Mouse (Mus musculus) retina, adult 2 months (tissue): ENCODE measurements around the gene Cldn3.
"Not testable (repeated sequence)": the region's sequence is repeated elsewhere in the genome, so short reads cannot be mapped to it uniquely, and the experiment has no call there.

Source experiments
- DNase-seq: peaks from one replicate; pipeline ENCODE4 v3.0.0-alpha.2; 2012; ENCODE audit warnings: low read depth, low spot score

Gene Cldn3

GRCm38 (mm10) chr5:134985633-134986297 is at the start of gene Cldn3:
Gene Cldn3, plus strand, starts transcription at chr5:134986214.
- DNase-seq: no peak

DNA sequence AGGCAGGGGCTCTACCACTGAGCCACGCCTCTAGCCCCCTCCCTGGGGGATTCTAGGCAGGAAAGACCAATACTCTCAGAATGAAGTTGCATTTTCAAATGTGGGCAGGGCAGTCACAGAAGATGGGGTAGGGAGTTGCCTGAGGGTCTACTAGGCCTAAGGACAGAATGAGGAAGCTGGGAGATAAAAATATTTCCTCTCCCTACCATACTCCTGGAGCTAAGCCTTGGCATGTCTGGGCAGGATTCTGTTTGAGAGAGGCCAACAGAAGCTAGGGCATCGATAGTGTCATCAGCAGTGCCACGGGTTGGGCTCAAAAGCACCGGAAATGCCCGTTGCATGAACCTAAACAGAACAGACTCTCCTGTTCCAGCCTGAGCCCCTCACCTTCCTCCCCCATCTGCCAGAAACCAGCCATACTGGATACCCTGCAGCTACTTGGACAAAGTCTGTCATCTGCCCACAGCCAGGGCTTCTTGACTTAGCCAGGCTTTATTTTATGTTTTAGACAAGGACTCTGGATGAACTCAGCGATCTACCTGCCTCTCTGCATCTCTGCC is 49.3 kb upstream of the Cldn3 start:
- DNase-seq: no peak

- no peak for DNase-seq
Measured at GRCm38 (mm10) chr5:134939069-134939468, 46.9 kb upstream of the Cldn3 start.

- DNase-seq: not testable (repeated sequence)
Measured at GRCm38 (mm10) chr5:134939554-134939953, 46.5 kb upstream of the Cldn3 start.

GRCm38 (mm10) chr5:134941472-134942209 is 44.4 kb upstream of the Cldn3 start:
- DNase-seq: no peak

DNA sequence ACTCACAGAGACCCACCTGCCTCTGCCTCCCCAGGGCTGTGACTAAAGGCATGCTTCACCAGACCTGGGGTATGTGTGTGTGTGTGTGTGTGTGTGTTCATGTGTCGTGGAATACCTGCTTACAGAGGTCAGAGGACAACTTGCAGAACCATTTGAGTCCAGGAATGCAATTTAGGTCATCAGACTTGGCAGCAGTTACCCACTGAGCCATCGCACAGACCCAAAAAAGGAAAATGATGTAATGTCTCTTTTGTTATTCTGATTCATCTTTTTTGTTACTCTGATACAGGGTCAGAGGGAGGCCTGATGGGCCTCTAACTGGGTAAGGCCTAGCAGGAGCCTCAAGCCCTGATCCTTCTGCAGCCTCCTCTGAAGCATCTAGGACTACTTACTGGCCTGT is 43.3 kb upstream of the Cldn3 start:
- DNase-seq: no peak

- DNase-seq: no peak
Measured at GRCm38 (mm10) chr5:134944179-134944578, 41.8 kb upstream of the Cldn3 start.

DNA sequence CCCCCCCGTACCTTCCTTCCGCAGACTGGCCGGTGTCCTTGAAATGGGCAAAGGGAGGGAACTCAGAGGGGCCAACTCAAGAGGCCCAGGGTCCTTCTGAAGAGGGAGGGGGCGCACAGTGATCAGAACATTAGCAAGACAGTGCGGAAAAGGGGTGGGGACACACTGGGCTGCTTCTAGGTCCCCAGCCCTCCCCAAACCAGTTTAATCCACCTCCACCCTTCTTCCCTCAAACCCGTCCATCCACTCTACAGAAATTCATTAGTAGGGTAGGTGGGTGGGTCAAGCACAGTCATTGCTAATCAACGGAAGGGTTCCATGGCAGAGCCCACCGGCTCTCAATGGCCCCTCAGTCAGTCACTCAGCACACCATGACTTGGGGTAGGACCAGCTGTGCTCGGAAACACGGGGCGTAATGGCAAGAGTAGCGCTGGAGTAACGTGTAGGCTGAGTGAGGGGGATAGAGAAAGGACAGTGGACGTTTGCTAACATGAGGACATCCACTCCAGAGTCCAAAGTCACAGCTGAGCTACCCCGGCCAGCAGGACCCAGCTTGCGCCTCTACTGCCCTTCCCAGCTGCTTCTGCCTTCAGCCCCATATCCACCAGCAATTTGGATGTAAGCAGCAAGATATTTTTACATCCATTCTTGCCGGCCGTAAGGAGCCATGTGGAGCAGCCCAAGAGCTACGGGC is 40.6 kb upstream of the Cldn3 start:
- no peak for DNase-seq

DNA sequence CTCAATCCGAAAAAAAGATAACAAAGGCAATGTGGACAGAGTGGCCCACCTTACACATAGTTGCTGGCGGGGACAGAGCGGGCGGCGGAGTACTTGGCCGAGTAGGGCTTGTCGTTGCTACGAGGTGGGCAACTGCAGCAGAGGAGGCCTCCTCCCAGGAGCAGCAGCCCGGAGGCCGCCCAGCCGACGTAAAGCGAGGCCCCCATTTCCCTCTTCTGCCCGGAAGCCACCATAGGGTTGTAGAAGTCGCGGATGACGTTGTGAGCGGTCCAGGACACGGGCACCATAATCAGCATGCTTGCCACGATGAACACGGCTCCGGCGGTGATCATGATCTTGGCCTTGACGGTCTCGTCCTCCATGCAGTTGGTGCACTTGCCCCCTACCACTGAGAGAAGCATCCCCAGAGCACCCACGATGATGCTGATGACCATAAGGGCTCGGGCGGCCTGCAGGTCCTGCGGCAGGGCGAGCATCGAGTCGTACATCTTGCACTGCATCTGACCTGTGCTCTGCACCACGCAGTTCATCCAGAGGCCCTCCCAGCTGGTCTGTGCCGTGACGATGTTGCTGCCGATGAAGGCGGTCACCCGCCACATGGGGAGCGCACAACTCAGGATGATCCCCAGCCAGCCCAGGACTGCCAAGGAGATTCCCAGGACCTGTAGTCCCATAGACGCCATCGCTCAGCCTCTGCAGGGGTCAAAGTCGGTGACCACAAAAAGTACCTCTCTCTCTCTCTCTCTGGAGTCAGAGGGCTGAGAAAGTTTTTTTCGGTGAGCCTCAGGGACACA is 39.8 kb upstream of the Cldn3 start:
- DNase-seq: no peak

GRCm38 (mm10) chr5:134946857-134947255 is 39.2 kb upstream of the Cldn3 start, which contains the start of gene Cldn4:
Gene Cldn4, minus strand, starts transcription at chr5:134946934.
- DNase-seq: no peak

GRCm38 (mm10) chr5:134947420-134948084 is 38.5 kb upstream of the Cldn3 start:
- no peak for DNase-seq

DNA sequence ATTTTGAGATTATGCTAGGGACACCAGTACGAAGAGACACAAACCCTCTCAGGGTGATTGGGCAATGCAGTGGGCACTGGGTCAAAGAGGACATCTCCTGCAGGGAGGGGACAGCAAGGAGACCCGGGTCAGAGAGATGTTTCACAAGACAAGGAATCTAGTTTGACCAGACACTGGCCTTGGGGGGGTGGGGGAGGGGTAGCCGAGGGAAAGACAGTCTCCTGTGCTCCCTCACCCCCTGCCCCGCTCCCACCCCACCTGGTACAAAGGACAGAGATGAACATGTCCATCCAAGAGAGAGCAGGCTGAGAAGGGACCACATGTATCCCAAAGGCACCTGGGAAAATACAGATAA is 38.0 kb upstream of the Cldn3 start:
- DNase-seq: no peak

DNA sequence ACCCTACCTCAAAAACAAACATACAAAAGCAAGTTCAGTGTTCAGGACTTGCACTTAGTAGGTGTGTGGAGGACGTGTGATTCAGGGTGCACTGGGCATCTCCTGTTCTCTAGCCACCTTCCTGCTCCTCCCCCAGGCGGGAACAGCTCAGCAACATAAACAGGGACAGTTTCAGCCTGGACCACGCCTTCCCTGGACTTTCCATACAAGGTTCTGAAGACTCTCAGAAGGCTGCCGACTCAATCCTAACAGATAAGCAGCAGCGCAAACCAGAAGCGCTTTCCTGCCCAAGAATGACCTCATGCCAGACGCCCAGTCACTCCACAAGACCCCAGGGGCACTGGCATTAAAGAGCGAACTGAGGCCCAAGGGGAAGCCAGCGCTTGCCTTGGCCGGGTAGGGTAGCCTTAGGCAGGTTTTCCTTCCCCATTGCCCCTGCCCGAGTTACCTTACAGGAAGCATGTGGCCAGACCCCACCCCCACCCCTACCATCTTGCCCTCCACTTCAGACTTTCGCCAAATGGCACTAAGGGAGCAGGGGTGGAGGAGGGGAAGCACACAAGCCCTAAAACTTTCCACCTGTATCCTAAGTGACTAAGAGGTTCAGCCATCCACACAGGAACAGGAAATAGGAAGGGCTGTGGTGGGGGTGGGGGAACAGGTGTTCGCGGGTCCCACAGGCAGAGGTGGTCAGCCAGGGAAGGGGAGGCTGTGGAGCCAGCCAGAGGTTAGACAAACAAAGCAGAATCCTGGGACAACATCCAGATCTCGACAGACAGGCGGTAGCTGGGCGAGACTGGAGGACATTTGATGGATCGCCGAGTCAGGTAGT is 34.7 kb upstream of the Cldn3 start:
- DNase-seq: no peak

GRCm38 (mm10) chr5:134955491-134955890 is 30.5 kb upstream of the Cldn3 start:
- no peak for DNase-seq

GRCm38 (mm10) chr5:134959114-134959513 is 26.9 kb upstream of the Cldn3 start:
- DNase-seq: no peak

- no peak for DNase-seq
Measured at GRCm38 (mm10) chr5:134960430-134960829, 25.6 kb upstream of the Cldn3 start.

- DNase-seq: no peak
Measured at GRCm38 (mm10) chr5:134961519-134961918, 24.5 kb upstream of the Cldn3 start.

GRCm38 (mm10) chr5:134963546-134963945 is 22.5 kb upstream of the Cldn3 start:
- DNase-seq: no peak

- DNase-seq: not testable (repeated sequence)
Measured at GRCm38 (mm10) chr5:134964655-134965054, 21.4 kb upstream of the Cldn3 start.

- peak; percentile 49 for DNase-seq
Measured at GRCm38 (mm10) chr5:134965473-134965851, 20.6 kb upstream of the Cldn3 start.
